Mouse (Mus musculus): ENCODE results near the gene 0610040J01Rik. TPM values are rescaled to one million over a fixed set of nuclear protein-coding genes. Genes with fewer than 3 reads are reported as not detected.

The 0610040J01Rik gene
- polyA plus RNA-seq, 1 experiment from 2014 or later = 53.8 TPM

DNA sequence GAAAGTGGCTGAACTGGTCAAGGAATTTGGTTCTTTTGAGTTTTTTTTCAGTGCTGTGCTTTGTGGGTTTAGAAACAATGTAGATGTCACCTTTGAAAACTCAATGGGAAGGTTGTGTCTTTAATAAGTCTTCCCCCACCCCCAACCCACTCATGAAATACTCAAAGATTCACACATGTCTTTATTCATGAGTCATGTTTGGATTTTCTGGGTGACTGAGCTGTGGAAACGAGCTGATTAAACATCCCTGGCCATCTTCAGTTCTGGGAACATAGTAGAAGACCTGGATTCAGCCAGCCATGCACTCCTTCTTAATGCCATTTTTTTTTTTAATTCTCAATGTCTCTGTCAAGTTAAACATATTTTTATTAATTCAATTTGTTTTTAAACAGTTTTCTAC, 38.6 kb upstream of the 0610040J01Rik start:
- no peak overlapping the region for H3K27ac ChIP-seq (replicated peaks)
- H3K9me3 ChIP-seq (ENCODE audit: control insufficient read depth, low read length) = no peaks in the 10 kb centered on the region
- no peak overlapping the region for H3K4me3 ChIP-seq (ENCODE audit: low read depth, low read length)
- no peaks in the 10 kb centered on the region for H3K4me1 ChIP-seq (replicated peaks; ENCODE audit: control insufficient read depth, insufficient read depth)
- DNase-seq (ENCODE audit: low spot score) = no peak
- no peak overlapping the region for H3K9ac ChIP-seq (ENCODE audit: low read length)
- H3K36me3 ChIP-seq (ENCODE audit: control insufficient read depth, insufficient read depth, low read length) = no peaks in the 10 kb centered on the region
- no peak overlapping the region for H3K4me2 ChIP-seq (replicated peaks; ENCODE audit: low read depth)
- WGBS = 33% methylated on average over 1 of the region's 1 CpGs
- no peaks in the 10 kb centered on the region for H3K27me3 ChIP-seq (ENCODE audit: control insufficient read depth, insufficient read depth, low read length)
- ATAC-seq (ENCODE audit: low FRiP score, low TSS enrichment) = no peak
- TF ChIP-seq CTCF (IDR thresholded peaks at IDR 0.05; ENCODE audit: low read depth) (no peak), EP300 (optimal IDR thresholded peaks at IDR 0.05) (no peak)

DNA sequence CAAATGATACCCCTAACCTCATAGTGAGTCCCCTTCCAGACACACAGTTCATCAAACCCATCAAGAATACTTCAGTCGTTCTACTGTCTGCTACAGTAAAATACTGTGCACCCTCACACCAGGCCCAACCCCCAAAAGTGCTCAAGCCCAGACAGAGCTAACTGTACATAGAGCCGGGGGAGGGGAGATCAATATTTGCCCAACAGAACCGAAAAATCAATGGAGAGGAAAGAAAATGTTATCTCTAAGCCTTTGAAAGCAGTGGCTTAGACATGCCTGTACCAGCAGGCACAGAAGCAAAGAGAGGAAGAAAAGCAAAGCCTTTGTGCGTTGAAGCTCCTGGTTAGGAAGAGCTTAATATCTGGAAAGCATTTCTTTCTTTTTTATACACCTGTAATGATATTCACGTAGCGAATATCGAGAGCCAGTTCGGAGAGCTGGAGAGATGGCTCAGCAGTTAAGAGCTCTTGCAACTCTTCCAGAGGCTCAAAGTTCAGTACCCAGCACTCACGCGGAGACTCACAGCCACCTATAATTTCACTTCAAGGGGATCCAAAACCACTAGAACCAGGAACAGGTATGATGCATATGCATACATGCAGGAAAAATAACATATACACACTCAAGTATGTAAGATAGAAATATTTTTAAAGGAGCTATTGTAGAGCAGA, 23.9 kb upstream of the 0610040J01Rik start:
- ATAC-seq (ENCODE audit: low FRiP score, low TSS enrichment) (peak; percentile 53), DNase-seq (ENCODE audit: low spot score) (peak; percentile 18)
- Histone ChIP-seq H3K36me3 (ENCODE audit: control insufficient read depth, insufficient read depth, low read length) (no peaks in the 10 kb centered on the region), H3K9me3 (ENCODE audit: control insufficient read depth, low read length) (no peaks in the 10 kb centered on the region), H3K9ac (ENCODE audit: low read length) (no peak overlapping the region), H3K27ac (replicated peaks) (no peak overlapping the region), H3K4me1 (replicated peaks; ENCODE audit: control insufficient read depth, insufficient read depth) (no peaks in the 10 kb centered on the region), H3K27me3 (ENCODE audit: control insufficient read depth, insufficient read depth, low read length) (no peaks in the 10 kb centered on the region), H3K4me3 (ENCODE audit: low read depth, low read length) (no peak overlapping the region), H3K4me2 (replicated peaks; ENCODE audit: low read depth) (no peak overlapping the region)
- 53% methylated on average over 10 of the region's 10 CpGs for WGBS
- TF ChIP-seq CTCF (IDR thresholded peaks at IDR 0.05; ENCODE audit: low read depth) = no peak
- no peak for TF ChIP-seq EP300 (optimal IDR thresholded peaks at IDR 0.05)

DNA sequence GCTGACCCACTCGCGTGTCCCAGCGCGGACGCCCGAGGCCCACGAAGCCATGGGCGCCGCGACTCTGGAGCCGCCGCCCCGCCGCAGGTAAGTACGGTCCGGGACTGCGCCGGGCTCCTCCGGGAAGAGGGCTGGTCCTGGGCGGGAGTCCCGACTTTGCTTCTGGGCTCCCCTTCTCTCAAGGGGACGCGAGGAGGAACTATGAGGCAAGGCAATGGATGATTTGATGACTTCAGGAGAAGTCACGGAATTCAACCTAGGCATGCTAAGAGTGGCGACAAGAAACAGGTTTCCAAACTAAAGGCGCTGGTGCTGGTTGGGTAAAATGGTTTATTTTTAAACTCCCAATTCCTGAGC, 324 bp downstream of the 0610040J01Rik start:
- DNase-seq (ENCODE audit: low spot score) (no peak), ATAC-seq (ENCODE audit: low FRiP score, low TSS enrichment) (no peak)
- TF ChIP-seq CTCF (IDR thresholded peaks at IDR 0.05; ENCODE audit: low read depth) (no peak), EP300 (optimal IDR thresholded peaks at IDR 0.05) (no peak)
- under 1% methylated on average over 26 of the region's 26 CpGs for WGBS
- H3K9ac ChIP-seq (ENCODE audit: low read length) = peak overlapping the region; percentile 63
- no peaks in the 10 kb centered on the region for H3K27me3 ChIP-seq (ENCODE audit: control insufficient read depth, insufficient read depth, low read length)
- no peaks in the 10 kb centered on the region for H3K9me3 ChIP-seq (ENCODE audit: control insufficient read depth, low read length)
- no peaks in the 10 kb centered on the region for H3K36me3 ChIP-seq (ENCODE audit: control insufficient read depth, insufficient read depth, low read length)
- peak overlapping the region; percentile 52 for H3K4me3 ChIP-seq (ENCODE audit: low read depth, low read length)
- H3K4me1 ChIP-seq (replicated peaks; ENCODE audit: control insufficient read depth, insufficient read depth) = no peaks in the 10 kb centered on the region
- H3K27ac ChIP-seq (replicated peaks) = peak overlapping the region; percentile 82
- peak overlapping the region; percentile 89 for H3K4me2 ChIP-seq (replicated peaks; ENCODE audit: low read depth)

- DNase-seq (ENCODE audit: low spot score) (no peak), ATAC-seq (ENCODE audit: low FRiP score, low TSS enrichment) (no peak)
- Histone ChIP-seq H3K4me1 (replicated peaks; ENCODE audit: control insufficient read depth, insufficient read depth) (no peaks in the 10 kb centered on the region), H3K4me2 (replicated peaks; ENCODE audit: low read depth) (no peak overlapping the region), H3K27ac (replicated peaks) (no peak overlapping the region), H3K4me3 (ENCODE audit: low read depth, low read length) (no peak overlapping the region), H3K9me3 (ENCODE audit: control insufficient read depth, low read length) (no peaks in the 10 kb centered on the region), H3K9ac (ENCODE audit: low read length) (no peak overlapping the region), H3K27me3 (ENCODE audit: control insufficient read depth, insufficient read depth, low read length) (no peaks in the 10 kb centered on the region), H3K36me3 (ENCODE audit: control insufficient read depth, insufficient read depth, low read length) (no peaks in the 10 kb centered on the region)
- TF ChIP-seq CTCF (IDR thresholded peaks at IDR 0.05; ENCODE audit: low read depth) (no peak), EP300 (optimal IDR thresholded peaks at IDR 0.05) (no peak)
- WGBS = 73% methylated on average over 7 of the region's 7 CpGs
These were observed 4.5 kb downstream of the 0610040J01Rik start for GRCm38 (mm10) chr5:63816643-63817042.

- 41% methylated on average over 5 of the region's 5 CpGs for WGBS
- TF ChIP-seq EP300 (optimal IDR thresholded peaks at IDR 0.05) (no peak), CTCF (IDR thresholded peaks at IDR 0.05; ENCODE audit: low read depth) (no peak)
- DNase-seq (ENCODE audit: low spot score) (no peak), ATAC-seq (ENCODE audit: low FRiP score, low TSS enrichment) (no peak)
- H3K27ac ChIP-seq (replicated peaks) = no peak overlapping the region
- H3K9me3 ChIP-seq (ENCODE audit: control insufficient read depth, low read length) = no peaks in the 10 kb centered on the region
- H3K27me3 ChIP-seq (ENCODE audit: control insufficient read depth, insufficient read depth, low read length) = no peaks in the 10 kb centered on the region
- H3K4me2 ChIP-seq (replicated peaks; ENCODE audit: low read depth) = no peak overlapping the region
- no peaks in the 10 kb centered on the region for H3K4me1 ChIP-seq (replicated peaks; ENCODE audit: control insufficient read depth, insufficient read depth)
- H3K4me3 ChIP-seq (ENCODE audit: low read depth, low read length) = no peak overlapping the region
- H3K36me3 ChIP-seq (ENCODE audit: control insufficient read depth, insufficient read depth, low read length) = no peaks in the 10 kb centered on the region
- H3K9ac ChIP-seq (ENCODE audit: low read length) = no peak overlapping the region
These were observed 5.1 kb downstream of the 0610040J01Rik start for GRCm38 (mm10) chr5:63817270-63817669.

- Histone ChIP-seq H3K9ac (ENCODE audit: low read length) (no peak overlapping the region), H3K4me3 (ENCODE audit: low read depth, low read length) (no peak overlapping the region), H3K4me2 (replicated peaks; ENCODE audit: low read depth) (no peak overlapping the region), H3K27ac (replicated peaks) (no peak overlapping the region), H3K27me3 (ENCODE audit: control insufficient read depth, insufficient read depth, low read length) (no peaks in the 10 kb centered on the region), H3K36me3 (ENCODE audit: control insufficient read depth, insufficient read depth, low read length) (no peaks in the 10 kb centered on the region), H3K4me1 (replicated peaks; ENCODE audit: control insufficient read depth, insufficient read depth) (no peaks in the 10 kb centered on the region), H3K9me3 (ENCODE audit: control insufficient read depth, low read length) (no peaks in the 10 kb centered on the region)
- DNase-seq (ENCODE audit: low spot score) (no peak), ATAC-seq (ENCODE audit: low FRiP score, low TSS enrichment) (no peak)
- WGBS = 26% methylated on average over 4 of the region's 4 CpGs
- TF ChIP-seq CTCF (IDR thresholded peaks at IDR 0.05; ENCODE audit: low read depth) (no peak), EP300 (optimal IDR thresholded peaks at IDR 0.05) (no peak)
These were observed 6.8 kb downstream of the 0610040J01Rik start for GRCm38 (mm10) chr5:63818975-63819374.
